Mouse (Mus musculus) lung, embryonic 15.5 days (tissue): Measurements from ENCODE around the gene Ankmy1. TPM values are rescaled to one million over a fixed set of nuclear protein-coding genes. Genes with fewer than 3 reads are reported as not detected.

Experiments
- ATAC-seq: fragments of 200-750 bp; cut with Nextera tagmentation; 2 replicates; pipeline ENCODE4 v1.8.0; 2017; ENCODE audit warnings: moderate number of reproducible peaks, borderline replicate concordance; ENCODE audit not compliant: low FRiP score, low TSS enrichment; ENCODE audit errors: extremely low read depth
- H3K27ac ChIP-seq: fragments of 300-500 bp; sonication (generic); 2 replicates; pipeline ENCODE4 v1.5.1; 2015; ENCODE audit warnings: moderate library complexity, mild to moderate bottlenecking, inconsistent platforms
- H3K27me3 ChIP-seq: fragments of 300-500 bp; sonication (generic); 2 replicates; pipeline ENCODE4 v1.6.1; 2015; ENCODE audit warnings: inconsistent platforms
- H3K36me3 ChIP-seq: fragments of 300-500 bp; sonication (generic); 2 replicates; pipeline ENCODE4 v1.6.1; 2015; ENCODE audit warnings: inconsistent platforms
- H3K4me1 ChIP-seq: fragments of 300-500 bp; sonication (generic); 2 replicates; pipeline ENCODE4 v1.6.1; 2015; ENCODE audit warnings: inconsistent platforms
- H3K4me2 ChIP-seq: fragments of 300-500 bp; sonication (generic); 2 replicates; pipeline ENCODE4 v1.6.1; 2015; ENCODE audit warnings: inconsistent platforms, mild to moderate bottlenecking, moderate library complexity
- H3K4me3 ChIP-seq: fragments of 300-500 bp; sonication (generic); 2 replicates; pipeline ENCODE4 v1.5.1; 2015; ENCODE audit warnings: mild to moderate bottlenecking, inconsistent platforms
- H3K9ac ChIP-seq: fragments of 300-500 bp; sonication (generic); 2 replicates; pipeline ENCODE4 v1.6.1; 2015; ENCODE audit warnings: inconsistent platforms
- H3K9me3 ChIP-seq: fragments of 300-500 bp; sonication (generic); 2 replicates; pipeline ENCODE4 v1.6.1; 2016; ENCODE audit warnings: inconsistent platforms
- WGBS: fragments of 180-500 bp; shearing (Covaris S2); methylation state at CpG from one replicate; pipeline ENCODE4 v1.1.7; 2015; 5-methylcytosine and 5-hydroxymethylcytosine counted together
- polyA plus RNA-seq: library from polyadenylated mRNA; unstranded; fragments of >200 nt; fragmentation: Nextera tagmentation; extraction: Ambion mirVana; gene quantifications from 2 replicates; pipeline ENCODE4 v1.2.1, GENCODE M21; 2015

Ankmy1 gene
- polyA plus RNA-seq, 1 experiment from 2014 or later: 0.27 TPM

DNA sequence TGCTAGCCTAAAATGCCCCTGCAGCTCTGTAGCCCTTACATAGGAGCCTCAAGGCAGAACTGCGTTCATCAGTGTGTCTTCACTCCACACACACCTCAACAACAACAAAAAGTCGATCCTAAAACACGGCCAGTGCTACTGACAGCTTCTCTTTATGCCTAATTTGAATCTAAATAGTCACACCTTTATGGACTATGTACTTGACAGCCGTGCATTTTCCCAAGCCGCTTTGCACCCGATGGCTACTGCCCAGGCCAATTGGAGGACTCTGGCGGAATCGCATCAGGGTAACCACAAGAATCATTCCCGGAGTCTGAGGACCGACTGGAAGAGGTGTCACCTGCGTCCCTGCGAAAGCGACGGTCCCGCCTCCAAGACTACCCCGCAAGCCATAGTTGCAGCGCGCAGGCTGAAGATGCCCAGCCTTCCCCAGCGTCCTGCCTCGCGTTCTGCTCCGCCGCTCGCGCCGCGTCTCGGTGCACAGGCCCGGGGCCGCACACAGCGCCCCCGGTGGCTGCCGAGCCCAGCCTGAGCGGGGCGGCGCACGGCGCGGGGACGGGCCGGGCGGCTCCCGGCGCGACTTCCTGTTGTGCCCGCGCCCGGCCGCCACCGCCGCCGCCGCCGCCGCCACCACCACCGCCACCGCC, 7.7 kb upstream of the Ankmy1 start, which contains the start of gene Rnpepl1:
Gene Rnpepl1 (plus strand): TSS at position 545 of the 647 bp plus-strand sequence.
- H3K27ac ChIP-seq: peak within 1 kb of the TSS; percentile 90
- under 1% methylated on average over 41 of the region's 57 CpGs for WGBS
- H3K9ac ChIP-seq: peak within 1 kb of the TSS; percentile 87
- H3K4me3 ChIP-seq: peak within 1 kb of the TSS; percentile 73
- peaks cover 35% of the 10 kb centered on the region for H3K4me1 ChIP-seq
- no peaks in the 10 kb centered on the region for H3K9me3 ChIP-seq
- peak within 1 kb of the TSS; percentile 88 for H3K4me2 ChIP-seq
- H3K27me3 ChIP-seq: no peaks in the 10 kb centered on the region
- peaks cover 7% of the 10 kb centered on the region for H3K36me3 ChIP-seq
- peak; percentile 67 for ATAC-seq

DNA sequence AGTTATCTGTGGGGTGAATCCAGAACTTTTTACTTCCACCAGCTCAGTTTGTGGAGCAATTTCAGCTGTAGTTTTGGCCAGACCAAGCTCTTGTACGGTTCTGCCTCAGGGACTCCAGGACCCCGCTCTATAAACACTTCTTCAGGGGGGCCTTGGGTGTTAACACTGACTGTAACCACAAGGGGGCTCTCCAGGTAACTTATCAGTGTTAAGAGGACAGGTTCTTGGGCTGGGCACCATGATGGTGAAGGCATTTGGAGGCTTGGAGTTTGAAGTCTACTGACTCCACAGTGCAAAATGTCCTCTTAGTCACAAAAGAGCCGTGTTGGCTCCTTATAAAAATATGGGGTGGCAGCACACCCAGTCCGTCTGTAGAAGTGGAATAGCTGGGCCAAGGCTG, 6.4 kb upstream of the Ankmy1 start:
- H3K9me3 ChIP-seq: no peaks in the 10 kb centered on the region
- H3K27me3 ChIP-seq: no peaks in the 10 kb centered on the region
- no peak overlapping the region for H3K4me2 ChIP-seq
- H3K9ac ChIP-seq: no peak overlapping the region
- 67% methylated on average over 4 of the region's 4 CpGs for WGBS
- H3K4me1 ChIP-seq: peaks cover 35% of the 10 kb centered on the region
- no peaks in the 10 kb centered on the region; the same call in 1 of the 2 replicates for H3K36me3 ChIP-seq
- no peak overlapping the region for H3K4me3 ChIP-seq
- no peak for ATAC-seq
- no peak overlapping the region for H3K27ac ChIP-seq

DNA sequence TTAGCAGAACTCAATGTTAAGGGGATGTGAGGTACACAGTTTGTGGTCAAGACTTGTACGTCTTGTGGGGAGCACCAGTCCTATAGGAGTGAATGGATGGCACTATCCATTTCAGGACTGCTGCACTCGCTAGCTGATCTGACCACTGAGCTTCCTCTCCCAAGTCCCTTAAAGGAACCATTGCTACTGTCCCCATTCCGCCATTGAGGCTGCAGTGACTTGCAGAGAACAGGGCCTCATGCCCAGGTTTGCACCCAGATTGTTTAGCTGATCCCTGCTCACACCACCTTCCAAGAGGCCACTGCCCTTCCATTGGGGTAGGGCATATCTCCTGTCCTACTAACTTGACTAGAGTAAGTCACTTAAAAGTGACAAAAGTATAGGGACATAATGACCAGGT, 6.0 kb upstream of the Ankmy1 start:
- no peak overlapping the region for H3K9ac ChIP-seq
- no peaks in the 10 kb centered on the region for H3K36me3 ChIP-seq
- no peak overlapping the region for H3K4me3 ChIP-seq
- no peaks in the 10 kb centered on the region for H3K9me3 ChIP-seq
- WGBS: 94% methylated on average over 3 of the region's 3 CpGs
- no peak for ATAC-seq
- H3K4me1 ChIP-seq: peaks cover 35% of the 10 kb centered on the region
- no peaks in the 10 kb centered on the region for H3K27me3 ChIP-seq
- H3K27ac ChIP-seq: no peak overlapping the region
- no peak overlapping the region for H3K4me2 ChIP-seq

DNA sequence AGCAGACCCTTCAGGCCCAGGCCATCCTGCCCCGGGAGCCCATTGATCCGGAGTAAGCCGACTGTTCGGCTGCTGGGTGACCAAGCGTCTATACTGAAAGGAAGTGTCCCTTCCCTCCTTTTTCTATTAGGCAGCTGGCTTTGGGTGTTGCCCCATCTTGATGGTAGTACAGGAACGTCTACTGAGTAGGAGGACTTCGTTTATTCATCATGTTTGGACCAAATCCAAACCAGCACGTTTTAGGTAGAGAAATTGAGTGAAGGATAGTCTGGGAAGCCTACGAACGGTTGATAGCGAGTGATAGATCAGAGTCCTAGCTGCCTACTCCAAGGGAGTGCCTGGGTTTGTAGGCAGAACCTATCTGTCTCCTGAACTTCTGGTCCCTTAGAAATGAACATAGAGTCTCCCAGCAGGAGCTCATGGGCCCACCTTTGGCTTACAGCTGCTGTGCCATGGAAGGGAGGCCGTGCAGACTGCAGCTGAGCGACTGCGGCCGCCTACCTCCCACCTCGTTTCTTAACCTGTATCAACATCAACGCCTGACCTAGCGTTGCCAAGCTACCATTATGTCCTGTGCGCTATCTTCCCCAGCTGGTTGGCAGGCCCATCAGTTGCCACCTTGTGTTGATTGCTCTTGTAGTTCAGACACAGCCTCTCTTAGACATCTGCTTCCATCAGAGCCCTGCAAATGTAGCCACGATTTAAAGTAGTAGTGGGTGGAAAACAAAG, 5.1 kb upstream of the Ankmy1 start:
- 37% methylated on average over 20 of the region's 20 CpGs for WGBS

DNA sequence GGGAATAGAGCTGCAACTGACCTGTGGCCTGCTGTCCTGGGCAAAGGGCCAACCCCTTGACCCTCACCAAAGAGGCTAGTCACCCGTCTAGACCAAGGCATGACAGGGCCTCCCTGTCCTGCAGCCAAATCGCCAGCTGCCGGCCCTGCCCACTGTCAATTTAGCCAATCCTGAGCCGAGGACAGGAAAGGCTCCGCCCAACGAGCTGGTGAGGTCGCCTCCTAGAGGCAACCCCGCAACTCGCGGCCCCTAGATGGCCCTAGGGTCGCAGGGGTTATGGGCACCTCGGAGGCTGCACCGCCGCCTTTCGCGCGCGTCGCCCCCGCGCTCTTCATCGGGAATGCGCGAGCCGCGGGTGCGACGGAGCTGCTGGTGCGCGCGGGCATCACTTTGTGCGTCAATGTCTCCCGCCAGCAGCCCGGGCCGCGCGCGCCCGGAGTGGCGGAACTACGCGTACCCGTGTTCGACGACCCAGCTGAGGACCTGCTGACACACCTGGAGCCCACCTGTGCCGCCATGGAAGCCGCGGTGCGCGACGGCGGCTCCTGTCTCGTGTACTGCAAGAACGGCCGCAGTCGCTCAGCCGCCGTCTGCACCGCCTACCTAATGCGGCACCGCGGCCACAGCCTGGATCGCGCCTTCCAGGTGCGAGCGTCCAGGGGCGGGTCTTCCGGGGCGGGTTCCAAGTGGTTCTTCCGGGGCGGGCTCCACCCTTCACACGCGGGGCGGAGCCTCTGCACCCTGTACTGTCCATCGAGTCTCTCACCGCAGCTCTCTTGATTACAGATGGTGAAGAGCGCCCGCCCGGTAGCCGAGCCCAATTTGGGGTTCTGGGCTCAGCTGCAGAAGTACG, 4.3 kb upstream of the Ankmy1 start, which contains the start of gene Dusp28:
Gene Dusp28 (plus strand): TSS at position 203 of the 853 bp plus-strand sequence.
- Histone ChIP-seq H3K4me1 (peaks cover 39% of the 10 kb centered on the region), H3K9me3 (no peaks in the 10 kb centered on the region), H3K9ac (peak within 1 kb of the TSS; percentile 55), H3K27ac (peak within 1 kb of the TSS; percentile 87), H3K4me2 (peak within 1 kb of the TSS; percentile 74), H3K4me3 (peak within 1 kb of the TSS; percentile 55), H3K27me3 (peaks cover 4% of the 10 kb centered on the region; the same call in 1 of the 2 replicates), H3K36me3 (no peaks in the 10 kb centered on the region)
- under 1% methylated on average over 81 of the region's 81 CpGs for WGBS
- peak; percentile 91 for ATAC-seq

More for the DNA sequence above, 5.1 kb upstream of the Ankmy1 start:
- H3K27ac ChIP-seq: peak overlapping the region; percentile 87
- H3K36me3 ChIP-seq: no peaks in the 10 kb centered on the region
- peak overlapping the region; percentile 55 for H3K9ac ChIP-seq
- ATAC-seq: no peak
- H3K27me3 ChIP-seq: no peaks in the 10 kb centered on the region
- H3K4me2 ChIP-seq: peak overlapping the region; percentile 74
- peaks cover 41% of the 10 kb centered on the region for H3K4me1 ChIP-seq
- peak overlapping the region; percentile 55 for H3K4me3 ChIP-seq
- H3K9me3 ChIP-seq: no peaks in the 10 kb centered on the region

DNA sequence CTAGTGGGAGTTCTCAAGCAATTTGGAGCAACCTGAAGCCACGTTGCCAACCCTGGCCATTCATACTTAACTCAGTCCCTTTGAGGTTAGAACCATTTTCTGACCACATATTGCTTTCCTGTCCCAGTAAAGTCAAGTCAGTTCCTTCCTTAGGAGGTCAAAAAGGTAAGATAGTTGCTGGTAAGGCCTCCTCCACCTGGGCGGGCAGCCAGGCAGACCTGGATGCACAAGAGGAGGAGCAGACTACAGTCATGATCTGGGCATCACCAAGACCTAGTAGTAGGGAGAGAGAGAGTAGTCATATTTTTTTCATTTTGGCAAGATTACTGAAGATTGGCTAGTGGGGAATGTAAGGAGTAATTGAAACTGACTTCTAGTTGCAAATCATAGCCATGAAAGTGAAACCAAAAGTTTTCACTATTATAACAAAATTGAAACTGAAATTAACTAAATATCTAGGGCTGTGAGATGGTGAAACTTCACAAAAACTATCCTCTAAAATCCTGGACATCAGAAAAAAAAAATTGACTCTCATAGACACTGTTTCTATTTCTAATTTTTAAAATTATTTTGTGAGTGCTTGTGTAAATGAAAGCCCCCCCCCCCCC, 3.1 kb upstream of the Ankmy1 start:
- Histone ChIP-seq H3K4me1 (peaks cover 32% of the 10 kb centered on the region), H3K9me3 (no peaks in the 10 kb centered on the region), H3K9ac (no peak overlapping the region), H3K4me2 (no peak overlapping the region), H3K27ac (no peak overlapping the region), H3K36me3 (no peaks in the 10 kb centered on the region), H3K27me3 (peaks cover 16% of the 10 kb centered on the region), H3K4me3 (no peak overlapping the region)
- no peak for ATAC-seq
- WGBS: 92% methylated on average over 2 of the region's 2 CpGs

DNA sequence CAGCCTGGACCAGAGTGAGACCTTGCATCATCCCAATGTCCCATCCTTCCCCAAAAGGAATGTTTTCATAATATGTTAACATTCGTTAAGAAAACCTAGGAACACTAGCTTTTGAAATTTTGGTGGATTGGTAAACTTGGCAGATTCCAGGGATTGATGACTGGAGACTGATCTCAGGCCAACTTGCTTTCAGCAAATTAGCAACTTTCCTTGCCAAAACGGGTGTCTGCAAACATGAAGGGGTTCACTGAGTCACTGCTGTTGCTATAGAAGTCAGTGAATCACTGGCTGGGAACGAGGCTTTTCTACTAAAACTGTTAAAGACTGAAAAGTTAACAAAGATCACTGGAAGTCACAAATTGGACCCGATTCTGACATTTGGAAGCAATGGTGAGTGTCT, 921 bp upstream of the Ankmy1 start:
- ATAC-seq: no peak
- no peaks in the 10 kb centered on the region for H3K36me3 ChIP-seq
- WGBS: 59% methylated on average over 4 of the region's 4 CpGs
- no peaks in the 10 kb centered on the region for H3K9me3 ChIP-seq
- H3K9ac ChIP-seq: no peak overlapping the region
- peaks cover 22% of the 10 kb centered on the region for H3K4me1 ChIP-seq
- no peak overlapping the region for H3K27ac ChIP-seq
- no peak overlapping the region for H3K4me2 ChIP-seq
- H3K4me3 ChIP-seq: no peak overlapping the region
- peaks cover 25% of the 10 kb centered on the region for H3K27me3 ChIP-seq

DNA sequence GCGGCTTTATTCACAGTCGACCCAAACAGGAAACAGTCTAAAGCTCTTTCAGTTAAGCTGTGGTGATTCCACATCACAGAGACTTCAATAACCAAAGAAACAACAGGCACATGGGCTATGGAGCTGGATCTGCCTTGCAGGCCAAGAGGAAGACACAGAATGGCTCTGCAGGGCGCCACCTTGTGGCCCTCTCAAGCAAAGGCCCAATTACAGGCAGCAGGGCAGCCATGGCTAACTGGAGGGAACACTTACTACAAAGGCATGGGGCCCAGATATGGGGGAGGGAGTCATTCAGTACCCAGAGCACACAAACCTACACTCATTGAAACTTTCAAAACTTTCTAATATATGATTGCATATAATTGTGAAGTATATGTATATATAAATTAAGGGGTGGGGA, 7.6 kb downstream of the Ankmy1 start:
- Histone ChIP-seq H3K9ac (no peak overlapping the region), H3K27ac (no peak overlapping the region), H3K4me3 (no peak overlapping the region), H3K4me1 (no peaks in the 10 kb centered on the region), H3K27me3 (peaks cover 8% of the 10 kb centered on the region; the same call in 1 of the 2 replicates), H3K4me2 (no peak overlapping the region), H3K36me3 (no peaks in the 10 kb centered on the region), H3K9me3 (no peaks in the 10 kb centered on the region)
- 9% methylated on average over 3 of the region's 3 CpGs for WGBS
- no peak for ATAC-seq

DNA sequence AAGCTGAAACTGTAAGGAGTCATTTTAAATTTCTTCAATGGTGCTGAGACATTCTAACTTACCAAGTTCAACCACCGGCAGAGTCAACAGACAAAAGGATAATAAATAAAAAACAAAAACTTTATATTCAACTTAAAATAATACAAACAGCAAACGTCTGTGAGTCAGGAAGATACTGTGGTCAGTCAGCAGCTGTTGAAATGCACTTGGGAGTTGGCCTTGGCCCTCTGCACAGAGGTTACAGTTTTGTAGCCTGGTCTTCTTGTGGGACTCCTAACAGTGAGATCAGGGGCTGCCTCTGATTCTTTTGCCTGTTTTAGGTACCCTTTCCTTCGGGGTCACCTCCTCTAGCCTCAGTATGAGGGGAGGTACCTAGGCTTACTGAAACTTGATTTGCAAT, 8.8 kb downstream of the Ankmy1 start:
- H3K4me2 ChIP-seq: no peak overlapping the region
- ATAC-seq: no peak
- no peaks in the 10 kb centered on the region for H3K36me3 ChIP-seq
- H3K4me1 ChIP-seq: no peaks in the 10 kb centered on the region
- H3K9ac ChIP-seq: no peak overlapping the region
- 60% methylated on average over 3 of the region's 3 CpGs for WGBS
- no peak overlapping the region for H3K4me3 ChIP-seq
- H3K9me3 ChIP-seq: no peaks in the 10 kb centered on the region
- no peak overlapping the region for H3K27ac ChIP-seq
- no peaks in the 10 kb centered on the region; the same call in 1 of the 2 replicates for H3K27me3 ChIP-seq

DNA sequence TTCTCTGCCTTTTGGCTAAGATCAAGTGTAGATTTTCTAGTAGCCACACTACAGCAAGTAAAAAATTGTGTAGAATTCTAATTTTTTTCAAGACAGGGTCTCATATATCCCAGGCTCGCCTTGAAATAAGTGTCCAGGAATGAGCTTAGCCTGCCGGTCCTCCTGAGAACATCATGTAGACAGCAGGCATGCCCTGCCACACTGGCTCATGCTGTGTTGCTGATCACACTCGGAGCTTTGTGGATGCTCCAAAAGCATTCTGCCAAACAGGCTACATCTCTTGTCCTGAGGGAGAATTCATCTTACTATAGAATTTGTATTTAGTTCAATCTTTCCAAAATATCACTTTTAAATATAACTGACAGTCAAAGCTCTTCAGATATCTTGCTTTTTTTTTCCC, 9.9 kb downstream of the Ankmy1 start:
- Histone ChIP-seq H3K9me3 (no peaks in the 10 kb centered on the region), H3K27ac (no peak overlapping the region), H3K9ac (no peak overlapping the region), H3K36me3 (no peaks in the 10 kb centered on the region), H3K27me3 (no peaks in the 10 kb centered on the region), H3K4me3 (no peak overlapping the region), H3K4me1 (no peaks in the 10 kb centered on the region), H3K4me2 (no peak overlapping the region)
- ATAC-seq: no peak
- WGBS: 58% methylated on average over 3 of the region's 3 CpGs

DNA sequence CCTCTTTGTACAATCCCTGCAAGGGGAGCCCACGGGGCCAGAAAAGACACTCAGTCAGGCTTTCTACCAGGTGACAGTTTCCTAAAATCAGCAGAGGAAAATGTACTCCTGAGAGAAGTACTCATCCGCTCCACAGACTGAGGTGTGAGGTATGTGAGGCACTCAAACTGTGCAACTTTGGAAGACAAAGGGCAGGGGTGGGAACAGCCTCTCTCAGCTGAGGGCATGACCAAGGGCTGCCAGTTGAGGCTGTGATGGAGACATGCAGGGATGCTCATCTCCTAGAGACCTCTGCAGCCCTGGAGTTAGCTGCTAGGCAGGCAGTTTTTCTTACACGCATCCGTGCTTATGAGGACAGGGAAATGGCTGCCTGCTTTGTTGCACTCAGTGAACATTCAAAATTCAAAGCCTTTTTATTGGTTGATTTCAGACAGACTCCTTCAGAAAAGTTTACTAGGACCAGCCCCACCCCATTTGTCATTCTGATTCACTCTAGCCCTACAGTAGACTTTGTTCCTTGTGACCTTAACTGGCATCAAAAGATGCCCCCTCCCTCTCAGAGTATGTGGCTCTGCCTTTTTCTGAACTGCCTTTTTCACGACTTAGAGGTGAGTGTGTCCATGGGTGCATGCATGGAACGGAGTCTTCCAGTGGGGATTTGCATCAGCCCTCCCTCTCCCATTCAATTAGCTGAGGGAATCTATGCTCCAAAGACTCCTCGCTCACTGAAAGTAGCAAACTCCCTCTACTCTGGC, 13.6 kb downstream of the Ankmy1 start:
- no peak for ATAC-seq
- WGBS: 62% methylated on average over 7 of the region's 7 CpGs
- Histone ChIP-seq H3K27ac (no peak overlapping the region), H3K27me3 (no peaks in the 10 kb centered on the region), H3K9ac (no peak overlapping the region), H3K9me3 (no peaks in the 10 kb centered on the region), H3K4me3 (no peak overlapping the region), H3K36me3 (no peaks in the 10 kb centered on the region), H3K4me1 (no peaks in the 10 kb centered on the region), H3K4me2 (no peak overlapping the region)
